Mouse (Mus musculus) ES-Bruce4 (cell line): ENCODE results near the gene Rmnd5b.

Experiments
- CTCF ChIP-seq: IDR thresholded peaks from one replicate; pipeline ENCODE4 v1.8.1; 2011; ENCODE audit warnings: low read depth, low read length
- EP300 ChIP-seq: IDR thresholded peaks from 2 replicates; pipeline ENCODE4 v1.6.1; 2011; ENCODE audit warnings: low read depth, low read length; ENCODE audit not compliant: insufficient read depth
- POLR2A ChIP-seq: IDR thresholded peaks from one replicate; pipeline ENCODE4 v1.8.1; 2011; ENCODE audit warnings: low read length; ENCODE audit not compliant: insufficient read depth

- TF ChIP-seq CTCF (no peak), POLR2A (no peak), EP300 (no peak)
Measured at GRCm38 (mm10) chr11:51584057-51584430, 51.7 kb downstream of the Rmnd5b start.
